Mouse (Mus musculus): ENCODE results near the gene Usp49. TPM values are rescaled to one million over a fixed set of nuclear protein-coding genes. Genes with fewer than 3 reads are reported as not detected.
"Not testable (repeated sequence)": the region's sequence is repeated elsewhere in the genome, so short reads cannot be mapped to it uniquely, and the experiment has no call there.

Usp49 gene
- polyA plus RNA-seq, 1 experiment from 2014 or later: 2.5 TPM

GRCm38 (mm10) chr17:47628851-47629676, 1.4 kb upstream of the Usp49 start:
- H3K4me3 ChIP-seq: peak overlapping the region; percentile 85

GRCm38 (mm10) chr17:47629717-47630677, 493 bp upstream of the Usp49 start:
- H3K27me3 ChIP-seq: no peaks in the 10 kb centered on the region
- peak overlapping the region; percentile 85 for H3K4me3 ChIP-seq
- H3K9me3 ChIP-seq (replicated peaks): no peaks in the 10 kb centered on the region
- H3K36me3 ChIP-seq: 0 out of 2 replicates have a peak, but pooled peaks cover 8% of the 10 kb centered on the region
- H3K4me1 ChIP-seq (replicated peaks): peaks cover 26% of the 10 kb centered on the region
- peak overlapping the region; percentile 98 for H3K4me2 ChIP-seq
- peak; percentile 19 for ATAC-seq (replicated peaks; ENCODE audit: insufficient number of reproducible peaks, insufficient read depth, low FRiP score, low read depth)
- H3K27ac ChIP-seq: peak overlapping the region; percentile 93
- WGBS: under 1% methylated on average over 61 of the region's 61 CpGs
- H3K9ac ChIP-seq: peak overlapping the region; percentile 81

More at GRCm38 (mm10) chr17:47628851-47629676, 1.4 kb upstream of the Usp49 start:
- Histone ChIP-seq H3K4me2 (peak overlapping the region; percentile 98), H3K9me3 (replicated peaks) (no peaks in the 10 kb centered on the region), H3K27me3 (no peaks in the 10 kb centered on the region), H3K4me1 (replicated peaks) (peaks cover 26% of the 10 kb centered on the region), H3K27ac (peak overlapping the region; percentile 93), H3K36me3 (peaks cover 14% of the 10 kb centered on the region), H3K9ac (peak overlapping the region; percentile 81)
- under 1% methylated on average over 62 of the region's 63 CpGs for WGBS
- peak; percentile 94 for ATAC-seq (replicated peaks; ENCODE audit: insufficient number of reproducible peaks, insufficient read depth, low FRiP score, low read depth)

- WGBS: 63% methylated on average over 4 of the region's 4 CpGs
- Histone ChIP-seq H3K4me2 (no peak overlapping the region), H3K4me3 (no peak overlapping the region), H3K27me3 (no peaks in the 10 kb centered on the region), H3K36me3 (no peaks in the 10 kb centered on the region; the same call in 1 of the 2 replicates), H3K4me1 (replicated peaks) (peaks cover 26% of the 10 kb centered on the region), H3K9ac (no peak overlapping the region), H3K9me3 (replicated peaks) (no peaks in the 10 kb centered on the region), H3K27ac (no peak overlapping the region)
- ATAC-seq (replicated peaks; ENCODE audit: insufficient number of reproducible peaks, insufficient read depth, low FRiP score, low read depth): no peak
Observed at GRCm38 (mm10) chr17:47632181-47632840, 1.8 kb downstream of the Usp49 start.

GRCm38 (mm10) chr17:47633999-47634770, 3.7 kb downstream of the Usp49 start:
- ATAC-seq (replicated peaks; ENCODE audit: insufficient number of reproducible peaks, insufficient read depth, low FRiP score, low read depth): no peak
- peaks cover 16% of the 10 kb centered on the region for H3K4me1 ChIP-seq (replicated peaks)
- no peak overlapping the region for H3K4me2 ChIP-seq
- no peaks in the 10 kb centered on the region for H3K27me3 ChIP-seq
- no peaks in the 10 kb centered on the region for H3K9me3 ChIP-seq (replicated peaks)
- WGBS: 76% methylated on average over 7 of the region's 7 CpGs
- no peak overlapping the region for H3K27ac ChIP-seq
- no peak overlapping the region for H3K4me3 ChIP-seq
- H3K9ac ChIP-seq: no peak overlapping the region
- H3K36me3 ChIP-seq: no peaks in the 10 kb centered on the region; the same call in 1 of the 2 replicates

- Histone ChIP-seq H3K4me2 (no peak overlapping the region), H3K27me3 (no peaks in the 10 kb centered on the region), H3K9me3 (replicated peaks) (no peaks in the 10 kb centered on the region), H3K9ac (no peak overlapping the region), H3K4me1 (replicated peaks) (no peaks in the 10 kb centered on the region), H3K27ac (no peak overlapping the region), H3K4me3 (no peak overlapping the region), H3K36me3 (no peaks in the 10 kb centered on the region)
- no peak for ATAC-seq (replicated peaks; ENCODE audit: insufficient number of reproducible peaks, insufficient read depth, low FRiP score, low read depth)
- 80% methylated on average over 2 of the region's 2 CpGs for WGBS
Observed at GRCm38 (mm10) chr17:47642992-47643391, 12.5 kb downstream of the Usp49 start.

- H3K27me3 ChIP-seq: no peaks in the 10 kb centered on the region
- WGBS: 82% methylated on average over 1 of the region's 1 CpGs
Observed at GRCm38 (mm10) chr17:47646683-47647082, 16.2 kb downstream of the Usp49 start.

GRCm38 (mm10) chr17:47648966-47649365, 18.5 kb downstream of the Usp49 start:
- H3K4me3 ChIP-seq: no peak overlapping the region
- no peaks in the 10 kb centered on the region for H3K4me1 ChIP-seq (replicated peaks)
- no peaks in the 10 kb centered on the region for H3K9me3 ChIP-seq (replicated peaks)
- no peak for ATAC-seq (replicated peaks; ENCODE audit: insufficient number of reproducible peaks, insufficient read depth, low FRiP score, low read depth)
- no peak overlapping the region for H3K9ac ChIP-seq
- 68% methylated on average over 4 of the region's 4 CpGs for WGBS
- no peaks in the 10 kb centered on the region for H3K36me3 ChIP-seq
- no peaks in the 10 kb centered on the region for H3K27me3 ChIP-seq
- H3K4me2 ChIP-seq: no peak overlapping the region
- no peak overlapping the region for H3K27ac ChIP-seq

More at GRCm38 (mm10) chr17:47646683-47647082, 16.2 kb downstream of the Usp49 start:
- Histone ChIP-seq H3K36me3 (no peaks in the 10 kb centered on the region), H3K27ac (no peak overlapping the region), H3K9ac (no peak overlapping the region), H3K9me3 (replicated peaks) (no peaks in the 10 kb centered on the region), H3K4me1 (replicated peaks) (no peaks in the 10 kb centered on the region), H3K4me3 (no peak overlapping the region), H3K4me2 (no peak overlapping the region)
- no peak for ATAC-seq (replicated peaks; ENCODE audit: insufficient number of reproducible peaks, insufficient read depth, low FRiP score, low read depth)

GRCm38 (mm10) chr17:47651953-47652352, 21.5 kb downstream of the Usp49 start:
- H3K4me2 ChIP-seq: no peak overlapping the region
- no peaks in the 10 kb centered on the region for H3K36me3 ChIP-seq
- H3K9me3 ChIP-seq (replicated peaks): no peaks in the 10 kb centered on the region
- no peak overlapping the region for H3K4me3 ChIP-seq
- no peaks in the 10 kb centered on the region for H3K27me3 ChIP-seq
- 89% methylated on average over 2 of the region's 2 CpGs for WGBS
- H3K4me1 ChIP-seq (replicated peaks): no peaks in the 10 kb centered on the region
- H3K9ac ChIP-seq: no peak overlapping the region
- no peak for ATAC-seq (replicated peaks; ENCODE audit: insufficient number of reproducible peaks, insufficient read depth, low FRiP score, low read depth)
- no peak overlapping the region for H3K27ac ChIP-seq

- not testable (repeated sequence) for ATAC-seq (replicated peaks; ENCODE audit: insufficient number of reproducible peaks, insufficient read depth, low FRiP score, low read depth); H3K27me3 ChIP-seq; H3K9me3 ChIP-seq (replicated peaks); H3K4me1 ChIP-seq (replicated peaks); H3K36me3 ChIP-seq; H3K27ac ChIP-seq; H3K4me3 ChIP-seq; H3K9ac ChIP-seq; H3K4me2 ChIP-seq
- 91% methylated on average over 8 of the region's 8 CpGs for WGBS
Observed at GRCm38 (mm10) chr17:47654346-47654745, 23.9 kb downstream of the Usp49 start.

GRCm38 (mm10) chr17:47655697-47656096, 25.2 kb downstream of the Usp49 start:
- Histone ChIP-seq H3K27me3 (no peaks in the 10 kb centered on the region), H3K9me3 (replicated peaks) (no peaks in the 10 kb centered on the region), H3K4me1 (replicated peaks) (no peaks in the 10 kb centered on the region), H3K9ac (no peak overlapping the region), H3K4me2 (no peak overlapping the region), H3K4me3 (no peak overlapping the region), H3K27ac (no peak overlapping the region), H3K36me3 (no peaks in the 10 kb centered on the region)
- WGBS: 79% methylated on average over 5 of the region's 5 CpGs
- ATAC-seq (replicated peaks; ENCODE audit: insufficient number of reproducible peaks, insufficient read depth, low FRiP score, low read depth): no peak
